Mouse (Mus musculus): Measurements from ENCODE around the gene Ces2h.

The Ces2h gene

DNA sequence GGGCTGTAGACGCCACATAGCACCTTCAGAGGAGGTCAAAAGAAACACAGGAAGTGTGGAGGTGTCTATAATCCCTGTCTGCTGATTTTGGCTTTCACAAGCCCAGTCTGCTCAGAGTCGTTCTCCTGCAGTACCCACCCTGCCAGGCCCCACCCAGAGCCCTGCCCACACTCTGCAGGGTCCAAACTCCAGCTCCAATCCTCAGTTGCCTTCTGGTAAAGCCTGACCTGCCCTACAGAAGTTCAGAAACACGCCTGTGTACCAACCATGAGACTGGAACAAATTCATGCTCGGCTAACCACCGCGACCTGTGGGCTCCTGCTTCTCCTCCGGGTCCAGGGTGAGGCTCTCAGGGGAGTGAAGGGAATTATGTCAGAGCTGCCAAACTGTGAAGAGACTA is at the start of gene Ces2h:
Gene Ces2h (plus strand): TSS at position 268 of the 400 bp plus-strand sequence.
- WGBS, result 87% methylated on average over 7 of the region's 7 CpGs

DNA sequence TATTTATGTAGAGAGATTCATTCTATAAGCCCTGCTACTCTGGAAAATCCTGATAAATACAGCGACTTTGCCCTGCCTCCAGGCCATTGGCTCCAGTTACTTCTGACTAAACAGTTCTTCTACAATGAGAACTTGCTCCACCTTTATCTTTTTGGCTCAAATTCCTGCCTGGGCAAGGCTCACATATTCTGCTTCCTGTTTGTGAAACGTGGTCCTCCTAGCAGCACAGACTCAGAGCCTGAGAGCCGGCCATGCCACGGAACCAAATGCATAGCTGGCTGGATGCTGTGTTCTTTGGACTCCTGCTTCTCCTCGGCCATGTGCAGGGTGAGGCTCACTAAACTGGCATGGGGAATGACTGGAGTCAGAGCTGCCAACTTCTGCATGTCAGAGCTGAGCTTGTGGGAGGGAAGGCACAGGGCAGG is 39.1 kb upstream of the Ces2h start, which contains the start of gene Ces2g:
Gene Ces2g (plus strand): TSS at position 182 of the 425 bp plus-strand sequence.
- 52% methylated on average over 5 of the region's 5 CpGs for WGBS

DNA sequence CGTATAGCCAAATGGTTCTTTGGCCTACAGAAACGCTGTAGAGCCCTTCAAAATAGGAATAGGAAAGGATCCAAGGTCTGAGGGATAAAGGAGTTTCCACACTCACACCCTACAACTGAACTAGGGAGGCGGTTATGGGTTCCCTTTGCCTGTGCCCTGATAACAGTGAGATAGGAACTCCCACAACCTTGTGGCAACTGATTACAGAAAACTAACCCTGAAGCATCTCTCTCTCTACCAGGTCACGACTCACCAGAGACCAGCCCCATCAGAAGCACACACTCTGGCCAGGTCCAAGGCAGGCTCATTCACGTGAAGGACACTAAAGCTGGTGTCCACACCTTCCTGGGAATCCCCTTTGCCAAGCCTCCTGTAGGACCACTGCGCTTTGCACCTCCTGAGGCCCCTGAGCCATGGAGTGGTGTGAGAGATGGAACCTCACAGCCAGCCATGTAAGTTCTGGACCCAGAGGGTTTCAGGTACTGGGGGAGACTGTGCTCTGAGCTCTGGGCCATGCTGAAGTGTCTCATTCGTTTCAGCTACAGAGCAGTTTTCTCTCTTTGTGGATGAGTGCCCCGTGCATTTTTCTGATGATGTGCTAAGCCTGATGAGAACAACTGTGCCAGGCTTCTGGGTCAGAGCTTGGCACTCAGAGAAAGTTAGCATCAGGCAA is 38.3 kb upstream of the Ces2h start:
- WGBS, result 74% methylated on average over 8 of the region's 8 CpGs

DNA sequence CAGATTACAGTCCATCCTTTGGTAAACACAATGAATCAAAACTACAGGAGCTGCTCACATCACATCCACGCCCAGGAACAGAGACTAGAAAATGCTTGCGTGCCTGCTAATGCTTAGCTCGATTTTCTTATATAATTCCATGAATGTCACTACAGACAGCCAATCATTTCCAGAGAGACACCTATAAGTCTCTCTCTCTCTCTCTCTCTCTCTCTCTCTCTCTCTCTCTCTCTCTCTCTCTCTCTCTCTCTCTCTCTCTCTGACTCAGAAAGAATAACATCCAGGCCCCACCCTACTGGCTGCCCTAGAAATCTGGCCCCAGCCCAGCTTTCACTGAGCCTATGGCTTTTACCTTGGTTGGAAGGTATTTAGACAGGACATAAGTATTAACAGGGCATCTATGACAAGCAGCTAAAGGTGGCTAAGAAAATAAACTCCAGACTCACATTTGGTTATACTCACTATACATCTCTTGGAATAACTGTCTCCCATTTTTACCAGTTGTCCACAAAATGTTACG is 37.2 kb upstream of the Ces2h start:
- WGBS, result 91% methylated on average over 4 of the region's 4 CpGs

DNA sequence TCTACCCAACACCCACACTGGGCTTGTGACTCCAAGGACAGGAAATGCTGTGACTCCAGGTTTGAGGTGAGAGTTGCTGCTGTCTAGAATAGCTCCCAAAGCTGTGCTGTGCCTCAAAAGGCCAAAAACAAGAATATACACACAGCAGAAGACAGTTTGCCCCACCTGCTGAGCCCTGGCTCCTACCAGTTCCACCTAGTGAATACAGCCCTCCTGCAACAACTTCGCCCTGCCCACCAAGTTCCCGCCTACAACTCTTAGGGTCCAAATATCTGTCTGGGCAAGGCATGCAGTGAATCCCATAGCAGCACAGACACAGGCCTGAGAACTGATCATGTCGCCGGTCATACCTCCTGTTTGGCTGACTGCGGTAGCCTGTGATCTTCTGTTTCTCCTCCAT is 16.5 kb upstream of the Ces2h start:
- 93% methylated on average over 5 of the region's 5 CpGs for WGBS

DNA sequence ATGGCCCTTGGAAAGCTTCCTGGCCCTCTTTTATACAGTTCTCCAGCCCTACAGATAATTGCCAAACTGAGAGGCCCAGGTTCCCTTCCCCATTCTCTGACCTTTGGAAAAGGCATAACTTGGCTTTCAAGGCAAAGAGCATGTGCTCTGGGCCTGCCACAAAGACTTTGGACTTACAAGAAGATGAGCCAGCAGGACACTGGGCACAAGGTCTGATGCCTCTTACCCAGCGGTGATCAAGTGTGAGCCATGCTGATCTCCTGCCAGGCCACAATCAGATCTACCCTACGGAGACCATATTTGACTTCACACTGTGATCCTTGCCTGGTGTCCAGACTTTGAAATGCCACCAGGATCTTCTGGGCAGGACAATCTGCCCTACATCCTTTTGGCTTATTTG is 15.7 kb upstream of the Ces2h start:
- WGBS, result 93% methylated on average over 2 of the region's 2 CpGs

DNA sequence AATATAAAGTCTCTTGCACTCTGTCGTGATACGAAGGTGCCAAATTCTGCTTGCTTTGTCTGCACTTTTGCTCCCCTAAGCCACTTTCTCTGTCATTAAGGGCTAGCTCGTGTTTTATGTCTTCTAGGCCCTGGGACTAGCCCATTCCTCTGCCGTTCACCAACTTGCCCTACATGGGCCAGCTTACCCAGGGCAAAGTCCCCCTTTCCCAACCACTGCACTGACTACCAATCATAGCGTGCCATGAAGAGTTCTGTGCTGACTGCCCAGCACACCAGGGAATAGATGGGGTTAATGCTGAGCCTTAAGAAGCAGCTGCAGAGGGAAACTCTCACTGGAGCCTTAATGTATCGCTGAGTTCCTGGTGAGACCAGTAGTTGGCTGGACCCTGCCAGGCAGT is 2.5 kb upstream of the Ces2h start:
- 83% methylated on average over 6 of the region's 6 CpGs for WGBS

DNA sequence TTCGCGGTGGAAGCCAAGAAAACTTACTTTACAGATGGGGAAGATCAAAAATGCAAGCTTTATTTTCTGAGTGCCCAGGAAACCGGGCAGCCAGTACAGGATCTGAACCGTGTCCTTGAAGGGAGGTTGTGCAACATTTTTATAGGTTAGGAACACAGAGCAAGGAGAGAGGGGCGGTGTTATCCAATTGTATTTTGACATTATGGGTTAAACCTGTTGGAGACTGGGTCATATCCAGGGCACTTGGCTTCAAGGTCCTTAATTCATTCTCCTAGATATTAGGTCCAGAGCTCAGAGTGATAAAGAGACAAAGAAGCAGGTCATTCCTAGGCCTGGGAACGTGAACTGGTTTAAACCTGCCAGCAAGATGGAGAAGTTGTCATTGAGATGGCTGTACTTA is 1.5 kb upstream of the Ces2h start:
- WGBS, result 81% methylated on average over 6 of the region's 6 CpGs

DNA sequence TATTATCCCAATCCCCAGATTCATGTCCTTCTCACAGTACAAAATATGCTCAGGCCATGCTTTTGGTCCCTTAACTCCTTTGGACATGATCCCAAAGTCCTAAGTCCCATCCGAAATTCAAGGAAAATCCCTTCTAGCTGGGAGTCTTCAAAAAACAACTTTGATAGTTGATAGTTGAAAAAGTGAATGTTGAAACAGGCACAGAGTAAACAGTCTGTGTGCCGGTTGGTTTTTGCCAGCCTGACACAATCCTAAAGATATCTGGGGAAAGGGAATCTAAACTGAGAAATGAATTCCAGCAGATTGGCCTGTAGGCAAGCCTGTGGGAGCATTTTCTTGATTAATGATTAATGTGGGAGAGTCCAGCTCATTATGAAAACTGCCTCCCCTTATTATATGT is 9.3 kb downstream of the Ces2h start:
- 80% methylated on average over 2 of the region's 2 CpGs for WGBS

DNA sequence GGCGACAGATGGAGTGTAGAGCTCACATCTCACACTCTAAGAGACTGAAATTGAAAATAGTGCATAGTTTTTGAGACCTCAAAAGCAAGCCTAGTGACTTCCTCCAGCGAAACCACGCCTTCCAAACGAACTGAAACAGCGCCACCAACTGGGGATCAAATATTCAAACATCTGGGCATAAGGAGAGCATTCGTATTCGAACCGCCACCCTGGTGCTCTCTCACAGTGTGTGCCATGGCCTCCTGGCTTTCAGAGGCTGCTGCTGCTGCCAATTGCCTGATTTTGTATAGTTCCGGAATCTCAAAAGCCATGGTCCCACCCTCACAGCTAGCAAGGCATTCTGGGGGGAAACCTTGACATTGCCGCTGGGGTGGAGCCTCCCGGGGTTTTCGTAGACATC is 10.5 kb downstream of the Ces2h start:
- 80% methylated on average over 12 of the region's 12 CpGs for WGBS

DNA sequence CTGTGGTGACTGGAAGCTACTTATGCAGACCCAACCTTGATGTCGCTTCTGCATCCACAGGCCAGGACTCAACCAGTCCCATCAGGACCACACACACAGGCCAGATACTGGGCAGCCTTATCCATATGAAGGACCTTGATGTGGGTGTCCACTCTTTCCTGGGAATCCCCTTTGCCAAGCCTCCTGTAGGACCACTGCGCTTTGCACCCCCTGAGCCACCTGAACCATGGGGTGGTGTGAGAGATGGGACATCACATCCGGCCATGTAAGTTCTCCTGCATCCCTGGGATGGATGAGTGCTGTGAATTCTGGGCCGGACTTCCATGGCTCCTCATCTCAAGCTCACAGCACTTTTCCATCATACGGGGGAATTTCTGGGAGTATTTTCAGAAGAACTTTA is 13.7 kb downstream of the Ces2h start:
- 90% methylated on average over 5 of the region's 5 CpGs for WGBS

DNA sequence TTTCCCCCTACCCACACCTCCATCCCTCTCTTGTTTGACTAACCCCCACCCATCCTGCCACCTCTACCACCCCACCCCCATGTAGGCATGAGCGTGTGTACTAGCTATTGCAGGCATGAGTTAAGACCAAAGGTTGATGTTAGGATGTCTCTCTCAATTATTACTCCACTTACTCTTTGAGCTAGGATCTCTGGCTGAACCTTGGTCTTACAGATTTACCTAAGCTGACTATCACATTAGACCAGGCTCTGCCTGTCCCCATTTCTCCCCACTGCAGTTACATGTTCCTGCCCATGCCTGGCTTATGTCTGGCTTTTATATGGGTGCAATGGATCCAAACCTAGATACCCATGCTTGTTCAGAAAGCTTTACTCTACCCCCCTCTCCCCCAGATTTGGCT is 21.3 kb downstream of the Ces2h start:
- WGBS, result 88% methylated on average over 1 of the region's 1 CpGs

DNA sequence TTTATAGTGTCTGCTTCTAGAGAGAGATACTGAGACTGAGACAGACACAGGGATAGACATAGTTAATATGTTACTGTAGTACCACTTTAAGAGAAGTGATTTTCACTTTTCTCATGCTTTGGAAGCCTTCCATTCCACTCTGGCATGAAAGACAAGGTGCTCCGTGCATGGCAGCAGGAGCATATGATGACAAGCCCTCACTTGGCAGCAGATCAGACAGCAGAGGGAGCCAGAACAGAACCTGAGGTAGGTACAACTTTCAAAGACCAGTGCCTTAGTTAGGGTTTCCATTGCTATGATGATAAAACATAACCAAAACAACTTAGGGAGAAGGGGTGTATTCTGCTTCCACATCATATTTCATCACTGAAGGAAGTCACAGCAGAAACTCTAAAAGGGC is 22.4 kb downstream of the Ces2h start:
- WGBS, result 51% methylated on average over 1 of the region's 1 CpGs

DNA sequence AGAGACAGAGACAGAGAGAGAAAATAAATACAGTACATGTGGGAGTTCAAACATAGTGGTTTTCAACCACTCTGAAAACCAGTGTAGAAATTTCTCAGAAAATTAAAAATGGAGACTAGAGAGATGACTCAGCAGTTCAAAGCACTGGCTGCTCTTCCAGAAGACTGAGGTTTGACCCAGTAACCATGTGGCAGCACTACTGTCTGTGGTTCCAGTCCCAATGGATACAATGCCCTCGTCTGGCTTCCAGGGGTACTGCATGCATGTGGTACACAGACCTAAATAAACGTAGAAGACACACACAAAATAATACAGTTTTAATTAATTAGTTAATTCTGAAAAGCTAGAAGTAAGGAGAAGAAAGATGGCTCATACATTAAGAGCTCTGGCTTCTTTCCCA is 24.4 kb downstream of the Ces2h start:
- WGBS, result 68% methylated on average over 2 of the region's 2 CpGs

DNA sequence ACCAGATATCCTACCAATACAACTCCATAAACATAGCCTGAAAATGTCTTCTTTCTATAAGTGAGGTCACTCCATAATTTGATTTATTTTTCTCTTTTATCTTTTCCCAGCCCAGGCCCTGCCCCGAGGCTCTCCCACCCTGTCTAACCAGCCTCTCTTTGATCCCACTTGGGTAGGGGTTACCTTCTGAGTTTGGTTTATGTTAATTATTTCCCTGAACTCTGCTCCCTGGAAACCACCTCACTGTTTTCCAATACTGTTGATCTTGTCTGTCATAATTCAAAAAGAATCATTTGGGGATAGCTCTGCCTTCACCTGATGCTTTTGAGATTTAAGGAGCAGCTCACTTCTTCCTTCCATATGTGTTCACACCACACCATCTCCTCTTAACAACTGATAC is 42.9 kb downstream of the Ces2h start:
- WGBS, result 84% methylated on average over 1 of the region's 1 CpGs

DNA sequence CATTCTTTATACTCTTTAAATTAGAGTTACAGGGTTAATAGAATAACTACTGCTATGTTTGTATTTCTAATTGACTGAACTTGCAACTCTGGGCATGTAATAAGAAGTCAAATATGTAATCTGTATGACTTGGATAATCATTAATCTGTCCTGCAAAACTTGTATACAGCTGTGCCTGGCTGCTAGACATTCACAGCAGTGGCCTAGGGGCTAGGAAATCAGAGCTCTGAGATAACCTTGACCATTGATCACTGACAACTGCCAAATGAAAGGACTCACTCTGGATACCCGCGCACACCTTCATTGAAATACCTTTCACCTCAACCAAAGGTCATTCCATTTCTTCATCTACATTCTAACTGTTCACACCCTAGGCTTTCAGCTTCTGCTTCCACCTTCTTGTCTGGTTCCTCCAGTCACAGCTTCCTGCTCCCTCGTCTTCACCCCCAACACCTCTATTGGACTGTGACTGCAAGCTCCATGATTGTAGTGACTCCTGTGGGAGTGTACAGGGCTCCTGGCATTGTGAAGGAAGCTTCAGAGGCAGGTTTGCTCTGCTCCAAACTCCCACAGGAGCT is 45.3 kb downstream of the Ces2h start:
- WGBS, result 96% methylated on average over 3 of the region's 3 CpGs

DNA sequence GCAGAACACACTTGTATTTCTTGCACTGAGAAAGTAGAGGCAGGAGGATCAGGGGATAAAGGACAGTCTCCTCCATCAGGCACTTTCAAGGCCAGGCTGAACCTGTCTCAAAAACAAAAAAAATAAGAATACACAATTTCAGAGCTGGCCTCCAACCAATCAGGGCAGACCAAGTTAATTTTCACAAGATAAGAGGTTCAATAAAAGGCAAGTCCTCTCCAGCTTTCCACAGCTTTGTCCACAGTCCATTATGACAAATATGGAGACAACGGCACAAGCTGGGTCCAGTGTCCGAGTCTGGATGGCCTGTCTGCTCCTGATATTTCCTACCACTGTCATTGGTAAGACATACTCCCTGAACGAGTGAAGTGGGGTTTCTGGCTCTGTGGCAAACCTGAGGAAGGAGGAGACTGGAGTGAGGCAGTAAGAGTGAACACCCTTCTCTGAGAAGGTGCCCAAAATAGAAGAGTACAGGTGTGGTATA is 47.8 kb downstream of the Ces2h start, which contains the start of gene Ces3a:
Gene Ces3a (plus strand): TSS at position 231 of the 484 bp plus-strand sequence.
- WGBS, result 82% methylated on average over 3 of the region's 3 CpGs

DNA sequence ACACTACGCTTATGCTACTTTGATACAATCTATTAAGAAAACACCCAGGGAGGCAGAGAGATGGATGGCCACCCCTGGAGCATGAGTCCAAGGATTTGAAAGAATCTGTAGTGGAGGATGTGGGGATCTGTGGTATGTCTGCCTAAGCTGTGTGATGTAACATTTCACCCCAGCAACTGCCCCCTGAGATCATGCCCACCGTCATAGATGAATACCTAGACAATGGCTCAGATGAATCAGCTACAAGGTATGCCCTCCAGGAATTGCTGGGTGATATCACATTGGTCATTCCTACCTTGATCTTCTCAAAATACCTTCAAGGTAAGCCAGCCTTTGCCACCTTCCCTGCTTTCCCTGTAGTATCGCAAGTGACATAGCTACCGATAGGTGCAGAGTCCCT is 55.6 kb downstream of the Ces2h start:
- WGBS, result 93% methylated on average over 4 of the region's 4 CpGs

DNA sequence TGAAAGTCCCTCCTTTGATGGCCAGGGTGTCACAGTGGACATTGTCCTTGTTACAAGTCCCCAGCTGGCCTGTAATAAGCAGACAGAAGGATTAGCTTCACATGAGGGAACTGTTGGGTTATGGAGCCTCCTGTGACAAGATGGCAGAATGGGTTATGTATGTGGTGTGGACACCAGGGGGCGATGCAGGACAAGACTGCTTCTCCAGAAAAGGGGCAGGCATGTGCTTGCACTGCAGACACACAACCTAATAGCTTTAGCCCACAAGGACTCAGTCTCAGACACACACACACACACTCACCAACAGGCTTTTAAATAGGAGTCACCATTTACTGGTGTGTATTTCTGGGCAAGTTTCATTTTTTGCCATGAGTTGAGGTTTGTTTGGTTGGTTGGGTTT is 66.1 kb downstream of the Ces2h start:
- WGBS, result 0% methylated on average over 1 of the region's 1 CpGs

DNA sequence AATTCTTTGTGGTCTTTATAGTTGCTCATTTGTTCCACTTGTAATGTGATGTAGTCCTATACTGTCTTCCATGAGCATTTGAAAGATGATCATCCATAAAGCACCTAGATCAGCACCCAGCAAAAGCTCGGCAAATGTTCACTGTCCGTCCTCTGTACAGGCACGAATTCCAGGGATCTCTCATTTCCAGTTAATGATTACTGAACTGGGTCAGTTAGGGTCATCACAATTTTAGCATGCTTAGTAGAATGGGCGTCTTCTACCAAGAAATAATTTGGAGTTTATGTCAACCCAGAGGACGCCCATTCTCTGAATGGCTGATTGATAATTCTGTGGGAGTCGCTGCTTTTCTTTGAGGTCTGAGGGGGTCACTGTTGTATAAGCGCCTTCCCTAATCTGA is 67.3 kb downstream of the Ces2h start:
- 90% methylated on average over 7 of the region's 7 CpGs for WGBS

Data from cerebral cortex, adult 2 months (tissue).